Mouse (Mus musculus): Measurements from ENCODE around the gene Glb1.
"Not testable (repeated sequence)": the region's sequence is repeated elsewhere in the genome, so short reads cannot be mapped to it uniquely, and the experiment has no call there.

The Glb1 gene

GRCm38 (mm10) chr9:114400949-114401684 is at the start of gene Glb1, which contains the start of gene Tmppe:
Gene Glb1, plus strand, starts transcription at chr9:114401076.
Gene Tmppe, plus strand, starts transcription at chr9:114401105.
- DNase-seq (ENCODE audit: low spot score in 2 of 2) = peak; percentile 72 to 80

GRCm38 (mm10) chr9:114367783-114368470 is 32.9 kb upstream of the Glb1 start:
- peak; percentile 85 for DNase-seq (ENCODE audit: low spot score in 2 of 2)

- DNase-seq (ENCODE audit: low spot score in 2 of 2) = no peak
Observed at GRCm38 (mm10) chr9:114368471-114368858, 32.4 kb upstream of the Glb1 start.

GRCm38 (mm10) chr9:114369389-114369788 is 31.5 kb upstream of the Glb1 start:
- DNase-seq (ENCODE audit: low spot score in 2 of 2) = not testable (repeated sequence)

GRCm38 (mm10) chr9:114371717-114372116 is 29.2 kb upstream of the Glb1 start:
- DNase-seq (ENCODE audit: low spot score in 2 of 2) = not testable (repeated sequence)

GRCm38 (mm10) chr9:114375276-114375962 is 25.5 kb upstream of the Glb1 start:
- no peak for DNase-seq (ENCODE audit: low spot score in 2 of 2)

- DNase-seq (ENCODE audit: low spot score in 2 of 2) = no peak
Observed at GRCm38 (mm10) chr9:114377168-114377567, 23.7 kb upstream of the Glb1 start.

GRCm38 (mm10) chr9:114379871-114380270 is 21.0 kb upstream of the Glb1 start:
- no peak for DNase-seq (ENCODE audit: low spot score in 2 of 2)

- DNase-seq (ENCODE audit: low spot score in 2 of 2) = peak; percentile 13 to 33
Observed at GRCm38 (mm10) chr9:114380881-114381733, 19.8 kb upstream of the Glb1 start.

- no peak for DNase-seq (ENCODE audit: low spot score in 2 of 2)
Observed at GRCm38 (mm10) chr9:114382936-114383710, 17.8 kb upstream of the Glb1 start.

- DNase-seq (ENCODE audit: low spot score in 2 of 2) = no peak
Observed at GRCm38 (mm10) chr9:114384691-114385090, 16.2 kb upstream of the Glb1 start.

GRCm38 (mm10) chr9:114385160-114385559 is 15.7 kb upstream of the Glb1 start:
- DNase-seq (ENCODE audit: low spot score in 2 of 2) = no peak

- no peak for DNase-seq (ENCODE audit: low spot score in 2 of 2)
Observed at GRCm38 (mm10) chr9:114387086-114387485, 13.8 kb upstream of the Glb1 start.

- DNase-seq (ENCODE audit: low spot score in 2 of 2) = no peak
Observed at GRCm38 (mm10) chr9:114388288-114388687, 12.6 kb upstream of the Glb1 start.

- no peak for DNase-seq (ENCODE audit: low spot score in 2 of 2)
Observed at GRCm38 (mm10) chr9:114388701-114389370, 12.0 kb upstream of the Glb1 start.

GRCm38 (mm10) chr9:114389371-114389904 is 11.4 kb upstream of the Glb1 start:
- DNase-seq (ENCODE audit: low spot score in 2 of 2) = no peak

GRCm38 (mm10) chr9:114389905-114390748 is 10.7 kb upstream of the Glb1 start, which contains the start of gene Crtap:
Gene Crtap, minus strand, starts transcription at chr9:114390675.
- peak; percentile 38 to 45 for DNase-seq (ENCODE audit: low spot score in 2 of 2)

GRCm38 (mm10) chr9:114390749-114391075 is 10.2 kb upstream of the Glb1 start:
- DNase-seq (ENCODE audit: low spot score in 2 of 2) = no peak

GRCm38 (mm10) chr9:114394136-114394535 is 6.7 kb upstream of the Glb1 start:
- not testable (repeated sequence) for DNase-seq (ENCODE audit: low spot score in 2 of 2)
